Mouse (Mus musculus) urinary bladder, postnatal 25 days (tissue): Measurements from ENCODE around the gene Ydjc.
A peak's percentile ranks its signal among the peaks of the same experiment; 100 is the strongest.
"Not testable (repeated sequence)": the region's sequence is repeated elsewhere in the genome, so short reads cannot be mapped to it uniquely, and the experiment has no call there.

Experiments
- DNase-seq: peaks from one replicate; pipeline ENCODE4 v3.0.0; 2022; ENCODE audit warnings: low spot score

The Ydjc gene

DNA sequence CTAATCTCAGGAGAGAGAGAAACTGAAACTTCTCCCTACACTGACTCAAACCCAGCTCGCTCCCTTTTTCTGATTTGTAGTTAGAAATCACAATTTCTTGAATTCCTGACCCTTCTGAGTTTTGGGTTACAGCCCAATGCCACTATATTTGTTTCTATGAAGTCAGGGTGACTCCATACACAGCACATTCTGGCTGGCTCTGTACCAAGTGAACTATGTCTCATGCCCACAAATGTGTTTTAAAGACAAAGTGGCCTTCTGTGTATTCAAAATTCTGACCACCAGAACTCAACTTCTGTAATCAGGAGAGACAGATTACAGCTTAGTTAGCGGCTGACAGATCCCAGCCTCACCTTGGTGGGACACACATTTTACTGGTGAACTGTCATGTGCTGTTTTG is 9.9 kb downstream of the Ydjc start:
- DNase-seq: no peak

DNA sequence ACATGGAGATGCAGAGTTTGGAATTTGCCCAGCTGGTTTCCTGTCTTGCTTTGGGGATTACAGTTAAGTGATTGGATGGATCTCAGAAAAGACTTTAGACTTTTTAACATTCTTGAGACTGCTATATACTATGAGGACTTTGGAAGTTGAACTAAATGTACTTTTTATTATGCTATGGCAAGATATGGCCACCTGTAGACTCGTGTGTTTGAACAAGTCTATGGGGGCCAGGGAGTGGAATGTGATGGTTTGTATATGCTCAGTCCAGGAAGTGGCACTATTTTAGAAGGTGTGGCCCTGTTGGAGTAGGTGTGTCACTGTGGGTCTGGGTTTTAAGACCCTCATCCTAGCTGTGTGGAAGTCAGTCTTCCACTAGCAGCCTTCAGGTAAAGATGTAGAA is 21.1 kb downstream of the Ydjc start:
- not testable (repeated sequence) for DNase-seq

DNA sequence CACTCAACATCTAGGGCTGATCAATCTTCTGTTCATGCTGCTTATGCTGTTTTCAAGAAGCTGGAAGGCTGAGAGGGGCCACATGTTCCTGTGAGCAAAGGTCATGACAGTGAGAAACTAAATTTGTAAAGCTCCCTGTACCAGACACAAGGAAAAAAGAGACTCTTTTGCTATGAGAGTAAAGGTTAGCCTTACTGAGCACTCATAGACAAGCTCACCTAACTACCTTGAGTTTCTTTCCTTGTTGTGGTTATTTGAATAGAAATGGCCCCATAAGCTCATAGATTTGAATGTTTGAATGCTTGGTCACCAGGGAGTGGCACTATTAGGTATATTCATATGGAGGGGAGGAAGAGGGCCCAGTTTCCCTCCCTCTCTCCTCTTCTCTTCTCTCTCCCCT is 22.8 kb downstream of the Ydjc start:
- DNase-seq: no peak

DNA sequence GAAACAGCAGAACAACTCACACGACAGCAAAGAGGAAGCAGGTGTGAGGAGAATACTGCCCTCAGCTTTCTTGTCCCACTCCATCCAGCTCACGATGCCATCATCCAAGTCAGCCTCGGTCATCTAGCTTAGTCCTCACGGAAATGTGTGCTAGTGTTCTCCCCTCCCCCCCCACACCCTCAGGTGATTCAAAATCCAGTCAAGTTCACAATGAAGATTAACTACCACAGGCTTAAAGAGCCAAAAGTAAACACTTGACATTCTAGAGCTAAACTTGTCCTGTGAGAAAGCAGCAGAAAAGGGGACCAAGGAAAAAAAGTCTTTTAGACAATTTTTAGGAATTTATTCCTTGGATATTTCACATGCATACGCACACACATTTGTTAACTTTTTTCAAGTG is 23.6 kb downstream of the Ydjc start:
- no peak for DNase-seq

DNA sequence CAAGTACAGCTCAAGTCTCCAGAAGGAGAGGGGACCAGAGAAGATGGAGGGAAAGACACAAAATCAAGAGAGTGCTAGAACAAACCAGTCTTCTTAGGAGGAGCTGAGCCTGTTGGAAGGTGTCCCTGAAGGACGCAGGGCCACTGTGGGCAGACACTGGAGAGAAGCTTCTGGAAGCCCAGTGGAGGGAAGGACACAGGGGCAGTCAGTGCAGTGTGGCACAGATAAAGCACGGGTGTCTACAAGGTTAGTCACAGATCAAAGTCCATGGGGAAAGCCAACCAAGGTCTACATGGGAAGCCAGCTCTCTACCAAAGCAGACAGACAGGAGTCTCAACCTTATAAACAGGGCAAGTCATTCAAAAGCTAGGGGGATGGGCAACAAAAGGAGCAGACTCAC is 31.3 kb downstream of the Ydjc start:
- no peak for DNase-seq

DNA sequence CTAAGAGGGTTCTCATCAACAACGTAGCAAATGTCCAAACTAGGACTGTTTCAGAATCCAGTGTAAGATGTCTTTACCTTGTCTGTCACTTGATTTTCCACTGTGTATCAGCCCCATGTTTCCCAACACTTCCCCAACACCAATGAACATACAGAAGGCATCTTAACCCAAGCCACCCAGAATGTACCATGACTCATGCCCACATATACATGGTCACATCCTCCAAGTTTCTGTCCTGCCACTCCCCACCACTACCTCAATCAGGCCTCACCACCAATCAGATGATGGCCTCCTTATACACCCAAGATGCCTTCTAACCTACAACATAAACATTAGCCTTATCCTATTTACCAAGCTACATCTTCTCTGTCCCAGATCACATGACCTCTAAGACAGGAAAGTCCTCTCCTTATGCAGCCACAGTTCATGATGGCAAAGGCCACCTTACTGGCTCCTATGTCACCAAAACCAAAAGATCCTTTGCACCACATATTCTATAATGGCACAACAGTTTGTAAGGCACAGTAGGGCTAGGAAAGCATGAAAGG is 33.3 kb downstream of the Ydjc start:
- no peak for DNase-seq

DNA sequence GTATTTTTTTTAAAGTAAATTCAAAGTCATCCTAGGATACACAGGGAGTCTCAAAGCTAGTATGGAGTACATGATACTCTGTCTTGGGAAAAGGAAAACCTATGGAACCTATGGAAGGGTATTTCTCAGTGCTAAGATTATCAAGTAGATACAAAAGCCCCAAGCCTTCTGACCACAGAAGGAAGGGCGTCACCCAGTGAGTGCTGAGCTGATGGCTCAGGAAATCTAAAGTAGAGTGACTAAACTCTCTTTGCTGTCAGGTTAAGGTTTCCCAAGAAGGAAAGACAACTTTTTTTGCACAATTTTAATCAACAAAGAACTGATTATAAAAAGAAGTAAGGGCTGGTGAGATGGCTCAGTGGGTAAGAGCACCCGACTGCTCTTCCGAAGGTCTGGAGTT is 35.3 kb downstream of the Ydjc start:
- no peak for DNase-seq

DNA sequence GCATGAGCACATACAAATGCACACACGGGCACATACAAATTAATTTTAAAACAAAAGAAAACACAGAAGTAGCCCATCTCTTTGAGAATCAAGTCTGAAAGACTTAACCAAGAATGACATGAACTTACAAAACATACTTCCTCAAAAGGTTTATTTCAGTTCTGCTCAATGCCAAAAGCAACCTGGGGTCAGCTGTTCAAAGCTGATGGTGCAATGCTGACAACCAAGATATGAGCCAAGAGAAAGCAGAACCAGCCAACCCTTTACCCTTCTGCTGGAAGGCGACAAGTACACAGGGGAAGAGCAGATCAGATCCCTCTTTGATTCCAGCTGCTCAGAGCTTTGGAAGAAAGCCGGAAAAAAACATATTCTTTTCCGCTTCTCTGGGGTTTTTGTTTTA is 37.0 kb downstream of the Ydjc start:
- DNase-seq: no peak

DNA sequence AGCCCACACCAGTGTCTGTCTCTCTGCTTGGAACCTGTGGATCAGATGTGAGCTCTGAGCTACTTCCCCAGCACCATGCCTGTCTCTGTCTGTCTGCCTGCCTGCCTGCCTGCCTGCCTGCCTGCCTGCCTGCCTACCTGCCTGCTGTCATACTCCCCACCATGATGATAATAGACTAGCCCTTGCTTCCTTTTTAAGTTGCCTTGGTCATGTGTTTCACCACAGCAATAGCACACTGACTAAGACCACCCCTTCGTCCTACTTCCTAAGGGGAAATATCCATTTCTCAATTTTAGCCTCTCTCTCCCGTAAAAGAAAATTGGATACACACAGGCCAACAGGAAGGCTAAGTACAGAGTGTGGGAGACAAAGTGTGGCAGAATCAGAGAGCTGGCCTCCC is 37.7 kb downstream of the Ydjc start:
- DNase-seq: no peak

DNA sequence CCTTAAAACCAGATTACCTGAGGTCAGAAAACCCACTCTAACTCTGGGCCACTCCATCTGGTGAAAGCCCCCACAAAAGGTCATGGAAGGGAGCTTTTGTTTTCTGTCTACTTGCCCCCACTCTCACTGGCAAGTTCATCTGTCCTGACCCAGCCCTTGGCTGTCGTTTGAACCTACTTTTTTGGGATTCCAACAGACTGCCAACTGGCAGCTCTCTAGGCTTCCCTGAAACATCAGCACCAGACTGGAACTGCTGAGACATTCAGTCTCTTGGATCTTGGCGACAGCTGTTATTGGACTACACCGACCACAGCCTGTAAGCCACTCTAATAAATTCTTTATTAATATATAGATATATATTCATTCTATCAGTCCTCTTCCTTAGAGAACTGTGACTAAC is 38.6 kb downstream of the Ydjc start:
- no peak for DNase-seq

DNA sequence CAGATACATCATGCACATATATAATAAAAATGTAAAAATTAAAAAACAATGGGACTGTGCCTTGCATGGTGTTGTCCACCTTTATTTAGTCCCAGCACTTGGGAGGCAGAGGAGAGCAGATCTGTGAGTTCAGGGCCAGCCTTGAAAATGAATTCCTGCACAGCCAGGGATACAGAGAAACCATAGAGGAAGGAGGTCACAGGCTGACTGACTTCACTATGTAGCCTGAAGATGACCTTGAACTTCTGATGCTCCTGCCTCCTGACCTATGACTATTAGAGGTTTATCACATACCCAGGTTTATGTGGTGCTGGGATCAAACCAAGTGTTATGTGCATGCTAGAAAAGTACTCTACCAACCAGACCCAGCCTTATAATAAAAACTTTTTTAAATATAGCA is 41.1 kb downstream of the Ydjc start:
- DNase-seq: no peak

DNA sequence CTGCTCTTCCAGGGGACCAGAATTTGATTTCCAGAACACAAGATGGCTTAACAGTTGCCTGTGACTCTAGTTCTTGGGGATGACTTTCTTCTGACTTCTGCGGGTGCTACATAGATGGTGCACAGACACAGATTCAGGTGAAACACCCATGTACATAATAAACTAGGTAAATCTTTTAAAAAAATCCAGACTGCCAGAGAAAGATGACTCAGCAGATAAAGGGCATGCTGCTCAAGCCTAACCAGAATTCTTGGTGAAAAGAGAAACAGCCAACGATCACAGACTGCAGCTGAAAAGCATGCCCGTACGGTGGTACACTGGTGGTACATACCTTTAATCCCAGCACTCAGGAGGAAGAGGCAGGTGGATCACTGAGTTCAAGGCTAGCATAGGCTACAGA is 49.4 kb downstream of the Ydjc start:
- no peak for DNase-seq

DNA sequence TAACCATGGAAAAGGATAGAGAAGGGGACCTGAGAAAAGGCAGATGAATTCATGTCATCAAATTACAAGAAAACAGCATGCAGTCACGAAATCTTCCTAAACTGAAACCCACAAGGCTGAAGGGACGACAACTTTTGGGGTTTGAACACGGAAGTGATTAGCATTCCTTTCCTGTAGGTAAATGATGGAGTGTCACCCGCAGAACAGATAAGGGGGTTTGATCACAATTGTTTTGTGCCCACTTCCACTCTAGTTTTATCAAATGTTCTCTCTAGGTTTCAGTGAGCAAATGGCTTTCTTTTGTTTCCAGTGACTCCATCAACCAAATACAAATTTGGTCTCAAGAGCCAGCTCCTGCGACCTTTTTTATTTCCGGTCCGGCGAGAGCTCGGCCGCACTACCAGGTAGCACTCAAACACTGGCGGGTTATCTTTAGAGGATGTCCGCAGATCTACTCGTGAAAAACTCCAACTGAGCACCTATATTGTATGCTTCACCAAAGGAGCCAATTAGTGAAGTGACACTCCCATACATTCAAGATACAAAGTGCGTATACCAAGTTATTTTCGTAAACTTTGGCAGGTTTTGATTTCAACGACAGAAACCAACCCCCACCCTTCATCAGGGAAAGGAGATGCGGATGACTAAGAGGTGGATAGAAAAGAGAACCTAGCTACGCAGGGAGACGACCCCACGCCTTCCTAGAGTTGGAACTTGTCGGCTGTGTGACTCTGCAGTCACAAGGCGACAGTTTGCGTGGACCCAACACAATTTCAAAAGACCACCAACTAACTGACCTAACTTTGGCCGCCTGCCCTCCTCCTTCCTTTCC is 55.9 kb downstream of the Ydjc start:
- DNase-seq: no peak

DNA sequence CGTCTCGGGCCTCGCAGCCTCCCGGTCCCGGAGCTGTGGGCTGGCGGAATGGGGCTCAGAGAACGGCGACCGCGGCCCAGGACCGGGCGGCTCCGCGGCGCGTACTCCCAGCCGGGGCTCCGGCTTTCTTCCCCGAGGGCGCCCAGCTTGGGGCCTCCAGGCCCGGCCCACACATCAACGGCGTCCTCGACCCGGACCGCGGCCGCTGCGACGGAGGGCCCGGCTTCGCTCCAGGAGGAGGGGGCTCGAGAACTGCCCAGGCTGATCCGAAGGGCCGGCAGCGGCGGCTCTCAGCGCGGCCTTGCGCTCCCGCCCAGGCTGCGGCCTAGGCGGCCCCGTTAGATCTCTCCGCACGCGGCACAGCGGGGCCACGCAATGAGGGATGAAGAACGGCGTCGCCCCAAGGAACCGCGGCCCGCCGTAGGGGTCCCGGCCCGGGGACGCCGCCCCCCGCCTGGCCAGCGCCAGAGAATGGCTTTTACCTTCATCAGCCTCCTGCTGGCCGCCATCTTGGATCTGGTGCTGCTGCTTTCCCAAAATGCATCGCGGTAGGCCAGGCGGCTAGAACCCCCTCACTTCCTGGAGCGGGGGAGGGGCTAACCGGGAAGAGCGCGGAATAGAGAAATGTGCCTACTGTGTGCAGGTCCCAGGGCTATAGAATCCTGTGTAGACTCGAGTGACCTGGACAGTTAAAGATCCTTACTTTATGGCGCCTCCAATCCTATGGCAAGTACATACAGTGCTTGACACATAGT is 56.7 kb downstream of the Ydjc start:
- DNase-seq: peak; percentile 73

DNA sequence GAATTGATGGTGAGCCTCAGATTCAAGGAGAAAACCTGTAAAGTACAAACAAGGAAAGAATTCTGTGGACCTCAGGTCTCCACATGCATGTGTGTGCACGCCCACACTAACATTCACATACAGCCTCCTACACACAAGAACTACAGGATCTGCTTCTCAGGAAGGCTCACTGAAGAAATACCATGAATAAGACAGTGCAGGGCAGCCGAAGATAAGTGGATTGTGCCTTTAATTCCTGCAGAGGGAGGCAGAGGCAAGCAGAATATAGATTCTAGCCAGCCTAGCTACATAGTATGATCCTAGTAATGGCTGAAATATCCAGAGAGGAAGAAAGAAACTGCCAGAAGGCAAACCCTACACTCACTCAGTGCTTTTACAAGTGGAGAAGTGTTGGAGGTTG is 57.6 kb downstream of the Ydjc start:
- no peak for DNase-seq

DNA sequence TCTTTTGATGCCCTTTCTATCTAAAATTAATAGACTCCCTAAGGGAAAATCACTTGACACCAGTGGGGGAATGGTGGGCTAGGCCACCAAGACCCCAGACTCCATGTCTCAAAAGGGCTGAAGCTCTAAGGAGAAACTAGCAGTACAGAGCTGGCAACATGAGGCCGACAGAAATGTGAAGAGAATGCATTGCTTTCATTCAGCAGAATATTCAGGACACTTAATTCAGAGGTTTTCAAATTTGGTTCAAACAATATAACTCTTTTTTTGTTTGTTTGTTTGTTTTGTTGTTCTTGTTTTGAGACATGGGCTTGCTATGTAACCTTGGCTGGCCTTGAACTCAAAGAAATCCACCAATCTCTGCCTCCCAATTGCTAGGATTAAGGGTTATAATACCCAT is 58.1 kb downstream of the Ydjc start, which contains the start of gene Ube2l3:
TSS of gene Ube2l3 (minus strand) at position 101 of the 400 bp plus-strand sequence.
- DNase-seq: no peak

DNA sequence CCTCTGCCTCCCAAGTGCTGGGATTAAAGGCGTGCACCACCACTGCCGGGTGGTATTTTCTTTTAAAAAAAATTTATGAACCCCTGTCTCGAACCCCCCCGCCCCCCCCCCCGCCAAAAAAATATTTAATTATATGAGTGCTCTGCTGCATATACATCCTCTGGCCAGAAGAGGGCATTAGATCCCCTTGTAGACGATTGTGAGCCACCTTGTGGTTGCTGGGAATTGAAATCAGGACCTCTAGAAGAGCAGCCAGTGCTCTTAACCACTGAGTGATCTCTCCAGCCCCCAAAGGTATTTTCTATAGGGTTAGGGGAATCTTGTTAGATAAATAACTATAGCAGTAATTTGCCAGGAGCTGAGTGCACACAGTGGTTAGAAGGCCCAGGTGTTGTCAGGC is 60.6 kb downstream of the Ydjc start:
- DNase-seq: no peak

DNA sequence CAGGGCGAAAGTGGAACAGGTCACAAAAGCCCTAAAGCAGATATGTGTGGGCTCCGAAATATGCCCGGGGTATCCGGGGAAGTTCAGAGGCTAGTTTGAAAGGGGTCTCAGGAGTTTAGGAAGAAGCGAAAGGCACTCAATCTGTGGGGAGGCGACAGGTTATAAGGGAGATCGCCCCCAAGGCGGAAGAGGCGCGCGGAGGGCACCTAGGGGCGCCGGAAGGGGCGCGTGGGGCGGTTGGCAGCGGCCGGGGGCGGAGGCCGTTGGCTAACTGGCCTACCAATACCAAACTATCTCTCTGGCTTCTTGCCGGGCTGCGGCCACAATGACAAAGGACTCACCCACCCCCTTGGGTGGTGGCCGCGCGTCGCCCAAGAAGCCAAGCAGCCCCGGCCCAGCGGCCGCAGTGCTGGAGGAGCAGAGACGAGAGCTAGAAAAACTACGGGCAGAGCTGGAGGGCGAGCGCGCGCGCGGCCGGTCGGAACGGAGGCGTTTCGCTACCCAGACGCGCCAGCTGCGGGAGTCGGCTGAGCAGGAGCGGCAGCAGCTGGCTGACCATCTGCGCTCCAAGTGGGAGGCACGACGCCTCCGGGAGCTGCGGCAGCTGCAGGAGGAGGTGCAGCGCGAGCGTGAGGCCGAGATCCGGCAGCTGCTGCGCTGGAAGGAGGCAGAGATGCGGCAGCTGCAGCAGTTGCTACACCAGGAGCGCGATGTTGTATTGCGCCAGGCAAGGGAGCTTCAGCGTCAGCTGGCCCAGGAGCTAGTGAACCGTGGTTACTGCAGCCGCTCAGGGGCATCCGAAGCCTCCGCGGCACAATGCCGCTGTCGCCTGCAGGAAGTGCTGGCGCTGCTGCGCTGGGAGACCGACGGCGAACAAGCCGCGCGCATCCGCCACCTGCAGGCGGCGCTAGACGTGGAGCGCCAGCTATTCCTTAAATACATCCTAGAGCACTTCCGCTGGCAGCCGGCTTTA is 64.3 kb downstream of the Ydjc start, which contains the start of gene Rimbp3:
TSS of gene Rimbp3 (plus strand) at position 215 of the 973 bp plus-strand sequence.
- DNase-seq: peak; percentile 80

DNA sequence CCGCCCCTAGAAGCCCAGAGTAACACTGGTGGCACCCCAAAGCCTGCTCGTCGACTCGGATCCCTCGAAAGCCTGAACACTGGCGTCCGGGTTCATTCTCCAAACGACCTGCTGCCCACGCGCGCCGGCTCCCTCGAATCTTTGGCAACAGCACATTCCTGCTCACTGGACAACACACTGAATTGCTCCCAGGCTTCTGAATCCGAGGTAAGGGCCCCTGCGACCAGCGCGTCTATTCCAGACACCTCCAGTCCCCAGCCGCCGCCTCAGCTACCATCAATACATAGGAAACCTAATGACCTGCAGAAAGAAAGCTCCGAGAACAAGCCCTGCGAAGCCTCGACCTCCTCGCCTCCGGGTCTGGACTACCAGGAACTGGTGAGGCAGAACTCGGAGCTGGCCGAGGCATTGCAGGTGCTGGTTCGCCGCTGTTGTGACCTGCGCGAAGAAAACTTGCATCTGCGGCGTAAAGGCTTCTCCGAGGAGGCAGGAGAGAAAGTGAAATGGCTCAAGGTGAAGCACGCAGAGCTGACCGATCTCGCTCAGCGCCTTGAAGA is 65.1 kb downstream of the Ydjc start:
- DNase-seq: peak; percentile 30
